26 mouse cellular contexts compared by ENCODE assay signal in the genomic region with DNA sequence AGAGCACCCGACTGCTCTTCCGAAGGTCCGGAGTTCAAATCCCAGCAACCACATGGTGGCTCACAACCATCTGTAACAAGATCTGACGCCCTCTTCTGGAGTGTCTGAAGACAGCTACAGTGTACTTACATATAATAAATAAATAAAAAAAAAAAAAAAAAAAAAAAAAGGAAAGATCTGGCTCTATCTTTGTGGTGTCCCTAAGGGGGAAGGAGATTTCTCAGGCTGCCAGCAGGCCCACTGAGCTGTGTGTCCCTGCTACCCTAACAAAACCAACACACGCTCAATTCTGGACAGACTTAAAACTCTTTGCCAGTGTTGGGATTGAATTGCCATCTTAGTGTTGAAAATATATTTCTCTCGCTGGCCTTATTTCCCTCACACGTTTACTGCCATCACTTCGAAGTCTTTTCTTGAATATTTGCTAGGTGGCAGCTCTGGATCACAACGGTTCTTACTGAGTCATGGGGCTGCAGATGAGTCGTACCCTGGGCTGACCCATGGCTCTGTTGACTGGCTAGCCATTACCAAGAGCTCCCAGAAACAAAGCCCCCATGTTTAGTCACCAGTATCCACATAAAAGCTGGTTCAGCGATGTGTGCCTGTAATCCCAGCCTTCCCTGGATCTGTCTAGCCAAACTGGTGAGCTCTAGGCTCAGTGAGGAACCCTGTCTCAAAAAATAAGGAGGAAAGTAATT. TPM values are rescaled to one million over a fixed set of nuclear protein-coding genes. Genes with fewer than 3 reads are reported as not detected.
DNase-seq lines count a peak whose midpoint lies in the region; ATAC-seq and TF ChIP-seq lines count a peak whose summit lies in the region.
"Had no signal": no experiment of that assay in that cellular context is flagged by ENCODE, and none has a peak within 500 bp of the region (broad histone marks: within the 10 kb centered on the region; RNA-seq: fewer than 3 reads in every experiment).

No protein-coding gene starts in this region.

- no peak for TF ChIP-seq POLR2A in CH12.LX (IDR thresholded peaks at IDR 0.05; ENCODE audit: low read depth, low read length)
- no peak for TF ChIP-seq POLR2A in MEL (IDR thresholded peaks at IDR 0.05; ENCODE audit: control insufficient read depth in 1 of 2, insufficient read depth in 1 of 2, low read depth in 1 of 2, low read length in 2 of 2, poor library complexity in 1 of 2)

- H3K4me2 ChIP-seq in CH12.LX (ENCODE audit: insufficient read depth, low read depth, poor library complexity, severe bottlenecking) = no peak overlapping the region
- H3K4me2 ChIP-seq: embryonic facial prominence, embryonic 13.5 days; embryonic facial prominence, embryonic 15.5 days; forebrain, embryonic 12.5 days had no signal

- no peak for TF ChIP-seq CTCF in CH12.LX (conservative IDR thresholded peaks at IDR 0.05 in 1 of 2, IDR thresholded peaks at IDR 0.05 in 1 of 2; ENCODE audit: low read depth in 2 of 2, low read length in 2 of 2)
- no peak for TF ChIP-seq CTCF in MEL (IDR thresholded peaks at IDR 0.05 in 2 of 3, conservative IDR thresholded peaks at IDR 0.05 in 1 of 3; ENCODE audit: control insufficient read depth in 1 of 3, insufficient read depth in 1 of 3, low read depth in 2 of 3, low read length in 3 of 3, poor library complexity in 1 of 3, severe bottlenecking in 1 of 3)

- H3K27me3 ChIP-seq in CH12.LX (replicated peaks) (peaks cover 2% of the 10 kb centered on the region), MEL (ENCODE audit: control insufficient read depth in 1 of 2, insufficient read depth in 2 of 2, low read length in 2 of 2) (peaks cover 12 to 18% of the 10 kb centered on the region in 2 experiments)
- H3K27me3 ChIP-seq: embryonic facial prominence, embryonic 15.5 days had no signal

- dilution Hi-C loops in CH12.LX (cut with MboI; ENCODE audit: extremely low pct_ligation_motif_present, extremely low pct_unique_long_range_greater_than_20kb, low sequenced_read_pairs) = no loop called here

- TF ChIP-seq EP300 in CH12.LX (IDR thresholded peaks at IDR 0.05; ENCODE audit: low read length) (no peak), MEL (IDR thresholded peaks at IDR 0.05; ENCODE audit: low read depth in 1 of 2, low read length in 2 of 2) (no peak)

- H3K9me3 ChIP-seq in CH12.LX (replicated peaks; ENCODE audit: low read length) = no peaks in the 10 kb centered on the region
- H3K9me3 ChIP-seq in MEL (replicated peaks; ENCODE audit: insufficient read depth, low read length) = no peaks in the 10 kb centered on the region
- H3K9me3 ChIP-seq: embryonic facial prominence, embryonic 13.5 days; embryonic facial prominence, embryonic 15.5 days; forebrain, embryonic 10.5 days; forebrain, embryonic 12.5 days; G1E had no signal

- ATAC-seq in frontal cortex, adult (ENCODE audit: low TSS enrichment) = no peak
- ATAC-seq: CD4-positive, CD25-positive, alpha-beta regulatory T cell, adult 4 months; forebrain, embryonic 14.5 days; forebrain, embryonic 16.5 days had no signal

- in situ Hi-C loops in CH12.LX (cut with MboI; ENCODE audit: low pct_ligation_motif_present, low pct_unique_long_range_greater_than_20kb, low sequenced_read_pairs) = no loop called here

- H3K4me3 ChIP-seq in CH12.LX (replicated peaks in 1 of 3; ENCODE audit: low read depth in 2 of 3, low read length in 2 of 3, poor library complexity in 1 of 3) = no peak overlapping the region
- no peak overlapping the region for H3K4me3 ChIP-seq in MEL (ENCODE audit: control insufficient read depth in 1 of 2, insufficient read depth in 1 of 2, low read depth in 2 of 2, low read length in 2 of 2)
- H3K4me3 ChIP-seq: embryonic facial prominence, embryonic 13.5 days; embryonic facial prominence, embryonic 15.5 days; erythroblast, embryonic 14.5 days; forebrain, embryonic 10.5 days; forebrain, embryonic 12.5 days had no signal

- H3K36me3 ChIP-seq in CH12.LX (replicated peaks in 1 of 2; ENCODE audit: control insufficient read depth in 1 of 2, insufficient read depth in 1 of 2, low read length in 1 of 2) (no peaks in the 10 kb centered on the region), MEL (ENCODE audit: control insufficient read depth in 1 of 2, insufficient read depth in 2 of 2, low read length in 2 of 2) (no peaks in the 10 kb centered on the region)
- H3K36me3 ChIP-seq: embryonic facial prominence, embryonic 13.5 days; embryonic facial prominence, embryonic 15.5 days; forebrain, embryonic 10.5 days; forebrain, embryonic 12.5 days; G1E had no signal

- H3K4me1 ChIP-seq in CH12.LX (ENCODE audit: control insufficient read depth in 1 of 2, insufficient read depth in 2 of 2) = peaks cover 26 to 49% of the 10 kb centered on the region in 2 experiments
- H3K4me1 ChIP-seq in MEL (ENCODE audit: control insufficient read depth in 1 of 2, insufficient read depth in 2 of 2, low read length in 2 of 2) = no peaks in the 10 kb centered on the region

- H3K9ac ChIP-seq in CH12.LX (ENCODE audit: insufficient read depth, low read depth) (no peak overlapping the region), MEL (ENCODE audit: control insufficient read depth, low read depth, low read length, poor library complexity, severe bottlenecking) (no peak overlapping the region)
- H3K9ac ChIP-seq: embryonic facial prominence, embryonic 13.5 days; embryonic facial prominence, embryonic 15.5 days; forebrain, embryonic 12.5 days had no signal

- DNase-seq in 3134 (ENCODE audit: extremely low read depth, insufficient read length, low spot score) (peak; percentile 47), CH12.LX (ENCODE audit: extremely low read depth) (no peak), MEL (ENCODE audit: low read depth, low spot score) (no peak), NIH3T3 (ENCODE audit: low read depth) (peak; percentile 41)
- DNase-seq in lung, postnatal 25 days (ENCODE audit: low spot score) = no peak
- no peak for DNase-seq in thymus, adult 18-20 months
- DNase-seq: adrenal gland, adult 2 months; adrenal gland, postnatal 10 days; adrenal gland, postnatal 25 days; B cell, adult 2 months; cerebellum, adult 11 months; cerebellum, adult 18-20 months; cerebellum, adult 8-10 months; cerebellum, adult 9-11 months; cerebellum, postnatal 14 days; cerebellum, postnatal 36 days had no signal

- TF ChIP-seq RAD21 in CH12.LX (IDR thresholded peaks at IDR 0.05; ENCODE audit: low read depth, low read length) (no peak), MEL (IDR thresholded peaks at IDR 0.05; ENCODE audit: low read depth, low read length) (no peak)

- H3K79me2 ChIP-seq in CH12.LX (replicated peaks; ENCODE audit: control insufficient read depth, extremely low read depth, insufficient read depth, poor library complexity, severe bottlenecking) (no peaks in the 10 kb centered on the region), MEL (ENCODE audit: control insufficient read depth, insufficient read depth, low read length, poor library complexity) (no peaks in the 10 kb centered on the region)

- H3K27ac ChIP-seq in CH12.LX (ENCODE audit: insufficient read depth, low read depth) = no peak overlapping the region
- no peak overlapping the region for H3K27ac ChIP-seq in MEL (ENCODE audit: control insufficient read depth, low read depth, low read length)
- H3K27ac ChIP-seq: embryonic facial prominence, embryonic 13.5 days; embryonic facial prominence, embryonic 15.5 days; forebrain, embryonic 10.5 days; forebrain, embryonic 12.5 days had no signal

TF ChIP-seq in CH12.LX, 34 proteins besides CTCF, POLR2A, EP300 and RAD21:
- TF ChIP-seq RCOR1 (conservative IDR thresholded peaks at IDR 0.05; ENCODE audit: low read depth, low read length) = no peak
- TF ChIP-seq ZNF384 (IDR thresholded peaks at IDR 0.05; ENCODE audit: low read depth, low read length) = peak; percentile 35; the same call in 1 of the 2 replicates

TF ChIP-seq in MEL, 35 proteins besides CTCF, POLR2A, EP300 and RAD21:
- no peak for TF ChIP-seq POLR2AphosphoS2 (IDR thresholded peaks at IDR 0.05; ENCODE audit: low read length)
- TF ChIP-seq ZKSCAN1 (IDR thresholded peaks at IDR 0.05; ENCODE audit: low read depth, low read length) = no peak
- TF ChIP-seq GATA1 (IDR thresholded peaks at IDR 0.05; ENCODE audit: low read depth, low read length) = no peak
- no peak for TF ChIP-seq MEF2A (IDR thresholded peaks at IDR 0.05; ENCODE audit: extremely low read depth, insufficient replicate concordance, low read depth, low read length, poor library complexity, severe bottlenecking)
- TF ChIP-seq ZNF384 (IDR thresholded peaks at IDR 0.05; ENCODE audit: low read depth, low read length) = peak; percentile 64; the same call in 1 of the 2 replicates

RNA-seq across cellular contexts. Expression of a gene that starts 23.1 kb away (rescaled TPM):
- total RNA-seq in CH12.LX (2012; rRNA removed) (16.7 and 17.2 TPM in 2 replicates), CH12.LX (2014; rRNA removed) (6.1 and 6.9 TPM in 2 replicates), MEL (2012; rRNA removed) (19.1 and 19.7 TPM in 2 replicates)
- polyA plus RNA-seq in CH12.LX (2012; ENCODE audit: insufficient read length, low read depth) (12.2 and 12.8 TPM in 2 replicates), MEL (2012; ENCODE audit: insufficient read depth in 1 of 2, insufficient read length in 2 of 2, low read depth in 1 of 2, low replicate concordance in 2 of 2, missing spikeins in 1 of 2) (10 to 100 TPM in 1 of 2 experiments, not detected in 1; 16.0 TPM)

Comparison
In these comparisons a context has a peak if more than half of its experiments do, and no peak if none do; other contexts are left out.
1. DNase-seq: peak in 3134 (single experiment) and NIH3T3 (single experiment); none in CH12.LX (single experiment), MEL (single experiment), lung, postnatal 25 days (single experiment) and thymus, adult 18-20 months (0 of 2).